ENCODE assay signal across 27 mouse cellular contexts in genomic region chr2:59932244-59932643, GRCm38 (mm10).
"Had no signal": no experiment of that assay in that cellular context is flagged by ENCODE, and none has a peak within 500 bp of the region (broad histone marks: within the 10 kb centered on the region; RNA-seq: fewer than 3 reads in every experiment).

No protein-coding gene starts in this region.

- H3K4me2 ChIP-seq: embryonic facial prominence, embryonic 12.5 days; embryonic facial prominence, embryonic 13.5 days; embryonic facial prominence, embryonic 15.5 days; forebrain, embryonic 12.5 days; forebrain, embryonic 13.5 days; forebrain, embryonic 15.5 days had no signal

- H3K9ac ChIP-seq: embryonic facial prominence, embryonic 12.5 days; embryonic facial prominence, embryonic 13.5 days; embryonic facial prominence, embryonic 15.5 days; forebrain, embryonic 12.5 days; forebrain, embryonic 13.5 days; forebrain, embryonic 15.5 days; forebrain, postnatal 0 days had no signal

- DNase-seq: cerebellum, adult 8-10 months; cerebellum, adult 9-10 months; cerebellum, adult 9-11 months; cerebellum, postnatal 10 days; cerebellum, postnatal 25 days; cerebellum, postnatal 36 days; embryo, embryonic 11 days; forebrain, postnatal 0 days; gastrocnemius, adult 2 months; gastrocnemius, postnatal 10 days; gastrocnemius, postnatal 14 days; gastrocnemius, postnatal 25 days; gastrocnemius, postnatal 36 days; heart, adult 11 months; heart, adult 18-20 months; heart, adult 2 months had no signal

- H3K27ac ChIP-seq: embryonic facial prominence, embryonic 10.5 days; embryonic facial prominence, embryonic 12.5 days; embryonic facial prominence, embryonic 13.5 days; embryonic facial prominence, embryonic 15.5 days; forebrain, embryonic 10.5 days; forebrain, embryonic 12.5 days; forebrain, embryonic 13.5 days; forebrain, embryonic 15.5 days; gastrocnemius, adult 2 months; heart, adult 2 months had no signal

- H3K27me3 ChIP-seq: embryonic facial prominence, embryonic 12.5 days; embryonic facial prominence, embryonic 13.5 days; embryonic facial prominence, embryonic 15.5 days; forebrain, embryonic 12.5 days; forebrain, embryonic 13.5 days; forebrain, embryonic 15.5 days had no signal

- H3K9me3 ChIP-seq: embryonic facial prominence, embryonic 10.5 days; embryonic facial prominence, embryonic 12.5 days; embryonic facial prominence, embryonic 13.5 days; embryonic facial prominence, embryonic 15.5 days; forebrain, embryonic 10.5 days; forebrain, embryonic 12.5 days; forebrain, embryonic 13.5 days; forebrain, embryonic 15.5 days had no signal

- ATAC-seq: forebrain, embryonic 13.5 days; forebrain, embryonic 14.5 days; forebrain, embryonic 15.5 days; forebrain, embryonic 16.5 days had no signal

- H3K4me3 ChIP-seq: embryonic facial prominence, embryonic 10.5 days; embryonic facial prominence, embryonic 12.5 days; embryonic facial prominence, embryonic 13.5 days; embryonic facial prominence, embryonic 15.5 days; erythroblast, embryonic 14.5 days; forebrain, embryonic 10.5 days; forebrain, embryonic 12.5 days; forebrain, embryonic 13.5 days; forebrain, embryonic 15.5 days; gastrocnemius, adult 2 months; heart, adult 2 months had no signal

- H3K4me1 ChIP-seq: embryonic facial prominence, embryonic 10.5 days; forebrain, embryonic 10.5 days; forebrain, embryonic 12.5 days; forebrain, embryonic 13.5 days; forebrain, embryonic 15.5 days had no signal
